Mouse (Mus musculus): ENCODE measurements around the gene Mcoln3. TPM values are rescaled to one million over a fixed set of nuclear protein-coding genes. Genes with fewer than 3 reads are reported as not detected.

Mcoln3 gene
- polyA plus RNA-seq, 1 experiment from 2014 or later: 3.6 TPM

Other genes with a start within 250 kb of the Mcoln3 start
- gene Bcl10, start 194.6 kb upstream of the Mcoln3 start, polyA plus RNA-seq (2014; fragmentation: Nextera tagmentation; extraction: Ambion mirVana): 57.4 and 59.2 TPM in 2 replicates
- 63.3 and 69.3 TPM in 2 replicates for gene 2410004B18Rik, start 179.4 kb upstream of the Mcoln3 start, polyA plus RNA-seq (2014; fragmentation: Nextera tagmentation; extraction: Ambion mirVana)
- 0.93 and 1.1 TPM in 2 replicates for gene Syde2, start 129.6 kb upstream of the Mcoln3 start, polyA plus RNA-seq (2014; fragmentation: Nextera tagmentation; extraction: Ambion mirVana)
- not detected in 2 replicates for gene Wdr63, start 9.3 kb upstream of the Mcoln3 start, polyA plus RNA-seq (2014; fragmentation: Nextera tagmentation; extraction: Ambion mirVana)
- gene Mcoln2, start 32.4 kb downstream of the Mcoln3 start, polyA plus RNA-seq (2014; fragmentation: Nextera tagmentation; extraction: Ambion mirVana): 0.37 and 0.46 TPM in 2 replicates
- 0.37 and 0.41 TPM in 2 replicates for gene Lpar3, start 103.5 kb downstream of the Mcoln3 start, polyA plus RNA-seq (2014; fragmentation: Nextera tagmentation; extraction: Ambion mirVana)